20 mouse cellular contexts compared by ENCODE assay signal in the genomic region with DNA sequence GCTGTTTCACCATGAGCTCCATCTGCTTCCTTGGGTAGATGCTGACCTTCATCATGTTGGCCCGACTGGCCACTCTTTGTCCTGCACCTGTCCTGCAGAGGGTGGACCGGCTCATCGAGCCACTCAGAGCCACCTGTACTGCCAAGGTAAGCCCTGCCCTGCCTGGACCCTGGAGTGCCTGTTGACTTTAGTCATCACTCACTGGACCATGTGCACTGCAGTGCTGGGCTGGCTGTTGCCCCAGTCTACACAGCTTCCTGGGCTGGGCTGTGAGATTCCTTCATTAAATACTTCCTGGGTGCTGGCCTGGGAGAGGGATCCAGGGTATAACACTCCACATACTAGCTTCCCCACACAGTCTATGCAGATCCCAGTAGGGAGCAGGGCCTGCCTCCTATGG. TPM values are rescaled to one million over a fixed set of nuclear protein-coding genes. Genes with fewer than 3 reads are reported as not detected.
A peak's percentile ranks its signal among the peaks of the same experiment; 100 is the strongest.
DNase-seq lines count a peak whose midpoint lies in the region; ATAC-seq and TF ChIP-seq lines count a peak whose summit lies in the region.
"Had no signal": no experiment of that assay in that cellular context is flagged by ENCODE, and none has a peak within 500 bp of the region (broad histone marks: within the 10 kb centered on the region; RNA-seq: fewer than 3 reads in every experiment).

No protein-coding gene starts in this region.

- TF ChIP-seq EP300 in lung, postnatal 0 days (IDR thresholded peaks at IDR 0.05), result no peak

- peaks cover 14% of the 10 kb centered on the region; the same call in 1 of the 2 replicates for H3K36me3 ChIP-seq in lung, postnatal 0 days (ENCODE audit: insufficient read depth, low read length)
- H3K36me3 ChIP-seq in myocyte (ENCODE audit: control insufficient read depth, insufficient read depth), result peaks cover 25% of the 10 kb centered on the region
- peaks cover 52% of the 10 kb centered on the region for H3K36me3 ChIP-seq in hindbrain, embryonic 16.5 days (ENCODE audit: control insufficient read depth, insufficient read depth, low read length)

- no peak overlapping the region for H3ac ChIP-seq in myocyte (ENCODE audit: control insufficient read depth, insufficient read length)

- H3K79me2 ChIP-seq in myocyte (ENCODE audit: control insufficient read depth, insufficient read depth), result peaks cover 15% of the 10 kb centered on the region

- ATAC-seq in lung, postnatal 0 days, result peak; percentile 74
- no peak for ATAC-seq in hindbrain, embryonic 16.5 days
- ATAC-seq: forebrain, embryonic 14.5 days; Patski had no signal

- H3K27me3 ChIP-seq in lung, postnatal 0 days (replicated peaks; ENCODE audit: insufficient read depth, low read length), result no peaks in the 10 kb centered on the region
- H3K27me3 ChIP-seq in myocyte (ENCODE audit: control insufficient read depth, insufficient read depth, insufficient read length), result no peaks in the 10 kb centered on the region
- H3K27me3 ChIP-seq in hindbrain, embryonic 16.5 days (replicated peaks; ENCODE audit: control insufficient read depth, insufficient read depth, low read length), result no peaks in the 10 kb centered on the region
- H3K27me3 ChIP-seq: CH12.LX; heart, embryonic 13.5 days; Patski had no signal

- H3K27ac ChIP-seq in lung, postnatal 0 days (ENCODE audit: low read length), result no peak overlapping the region
- no peak overlapping the region for H3K27ac ChIP-seq in hindbrain, embryonic 16.5 days (ENCODE audit: low read depth, low read length)
- H3K27ac ChIP-seq: forebrain, embryonic 10.5 days; gastrocnemius, adult 2 months; heart, embryonic 13.5 days had no signal

- no peak for TF ChIP-seq CTCF in lung, postnatal 0 days (IDR thresholded peaks at IDR 0.05)

- no peaks in the 10 kb centered on the region; the same call in 1 of the 2 replicates for H3K4me1 ChIP-seq in lung, postnatal 0 days (ENCODE audit: insufficient read depth, low read depth, low read length)
- H3K4me1 ChIP-seq in hindbrain, embryonic 16.5 days (ENCODE audit: control insufficient read depth, insufficient read depth, low read depth, low read length), result peaks cover 9% of the 10 kb centered on the region

- H3K4me2 ChIP-seq in lung, postnatal 0 days (replicated peaks; ENCODE audit: low read depth, low read length), result no peak overlapping the region
- no peak overlapping the region for H3K4me2 ChIP-seq in myocyte (ENCODE audit: low read depth)
- no peak overlapping the region for H3K4me2 ChIP-seq in hindbrain, embryonic 16.5 days (ENCODE audit: low read length)
- H3K4me2 ChIP-seq: heart, embryonic 13.5 days had no signal

- H3K4me3 ChIP-seq in lung, postnatal 0 days (ENCODE audit: low read depth, low read length), result no peak overlapping the region
- no peak overlapping the region for H3K4me3 ChIP-seq in myocyte
- no peak overlapping the region for H3K4me3 ChIP-seq in hindbrain, embryonic 16.5 days (ENCODE audit: low read length)
- H3K4me3 ChIP-seq: erythroblast, embryonic 14.5 days; forebrain, embryonic 10.5 days; gastrocnemius, adult 2 months; heart, embryonic 13.5 days had no signal

- peak; percentile 45 for TF ChIP-seq POLR2A in myocyte (IDR thresholded peaks at IDR 0.05; ENCODE audit: insufficient read length, low read depth)

- no peaks in the 10 kb centered on the region for H3K9me3 ChIP-seq in lung, postnatal 0 days (ENCODE audit: low read length)
- H3K9me3 ChIP-seq in hindbrain, embryonic 16.5 days (ENCODE audit: control insufficient read depth, low read length), result no peaks in the 10 kb centered on the region
- H3K9me3 ChIP-seq: forebrain, embryonic 10.5 days; heart, embryonic 13.5 days had no signal

- peak; percentile 32 for DNase-seq in lung, postnatal 0 days (ENCODE audit: low spot score)
- no peak for DNase-seq in lung, postnatal 14 days
- peak; percentile 15 for DNase-seq in lung, postnatal 10 days
- no peak for DNase-seq in kidney, postnatal 4 days
- DNase-seq: adrenal gland, adult 2 months; adrenal gland, postnatal 25 days; cerebellum, adult 18-20 months; cerebellum, adult 9-11 months; cerebellum, postnatal 36 days; gastrocnemius, adult 2 months; gastrocnemius, postnatal 25 days; heart, postnatal 36 days had no signal

- WGBS in lung, postnatal 0 days, result 80% methylated on average over 3 of the region's 3 CpGs
- 93% methylated on average over 3 of the region's 3 CpGs for WGBS in hindbrain, embryonic 16.5 days

- no peak overlapping the region for H3K9ac ChIP-seq in lung, postnatal 0 days (replicated peaks; ENCODE audit: low read depth)
- no peak overlapping the region for H3K9ac ChIP-seq in hindbrain, embryonic 16.5 days (ENCODE audit: low read depth, low read length)
- H3K9ac ChIP-seq: heart, embryonic 13.5 days had no signal

TF ChIP-seq in myocyte, 11 proteins besides CTCF, POLR2A, EP300 and RAD21:
- peak; percentile 65 for TF ChIP-seq POLR2AphosphoS2 (IDR thresholded peaks at IDR 0.05; ENCODE audit: insufficient read length, low read depth)
- no peak for TF ChIP-seq E2F4 (IDR thresholded peaks at IDR 0.05; ENCODE audit: insufficient read depth)

RNA-seq across cellular contexts. Expression of a gene that starts 6.7 kb away (rescaled TPM):
- 1,730 and 1,790 TPM in 2 replicates for polyA plus RNA-seq in lung, postnatal 0 days (2015; fragmentation: Nextera tagmentation; extraction: Ambion mirVana)
- 4,367 TPM for polyA plus RNA-seq in myocyte (2012; fragmentation: generic; extraction: Trizol)
- 854 and 884 TPM in 2 replicates for polyA plus RNA-seq in hindbrain, embryonic 16.5 days (2015; fragmentation: Nextera tagmentation; extraction: Ambion mirVana)

RNA-seq across cellular contexts. Expression of a gene that starts 27.5 kb away (rescaled TPM):
- polyA plus RNA-seq in lung, postnatal 0 days (2015; fragmentation: Nextera tagmentation; extraction: Ambion mirVana), result 2.5 and 3.0 TPM in 2 replicates
- 31.3 TPM for polyA plus RNA-seq in myocyte (2012; fragmentation: generic; extraction: Trizol)
- polyA plus RNA-seq in hindbrain, embryonic 16.5 days (2015; fragmentation: Nextera tagmentation; extraction: Ambion mirVana), result 10.0 and 13.9 TPM in 2 replicates

RNA-seq across cellular contexts. Expression of a gene that starts 36.4 kb away (rescaled TPM):
- 1.5 and 2.0 TPM in 2 replicates for polyA plus RNA-seq in lung, postnatal 0 days (2015; fragmentation: Nextera tagmentation; extraction: Ambion mirVana)
- polyA plus RNA-seq in myocyte (2012; fragmentation: generic; extraction: Trizol), result not detected
- 2.2 and 3.1 TPM in 2 replicates for polyA plus RNA-seq in hindbrain, embryonic 16.5 days (2015; fragmentation: Nextera tagmentation; extraction: Ambion mirVana)
- polyA plus RNA-seq: erythroblast, embryonic 14.5 days had no signal

RNA-seq across cellular contexts. Expression of a gene that starts 39.6 kb away (rescaled TPM):
- 4.9 and 5.5 TPM in 2 replicates for polyA plus RNA-seq in lung, postnatal 0 days (2015; fragmentation: Nextera tagmentation; extraction: Ambion mirVana)
- polyA plus RNA-seq in myocyte (2012; fragmentation: generic; extraction: Trizol), result 0.37 TPM
- 1.9 TPM in 2 replicates for polyA plus RNA-seq in hindbrain, embryonic 16.5 days (2015; fragmentation: Nextera tagmentation; extraction: Ambion mirVana)
- polyA plus RNA-seq: adrenal gland, adult 2 months; Patski had no signal

RNA-seq across cellular contexts. Expression of a gene that starts 51.4 kb away (rescaled TPM):
- 4.5 and 6.7 TPM in 2 replicates for polyA plus RNA-seq in lung, postnatal 0 days (2015; fragmentation: Nextera tagmentation; extraction: Ambion mirVana)
- polyA plus RNA-seq in myocyte (2012; fragmentation: generic; extraction: Trizol), result 0.56 TPM
- polyA plus RNA-seq in hindbrain, embryonic 16.5 days (2015; fragmentation: Nextera tagmentation; extraction: Ambion mirVana), result 11.1 and 11.4 TPM in 2 replicates

Comparison
In these comparisons a context has a peak if more than half of its experiments do, and no peak if none do; other contexts are left out.
1. DNase-seq: peak in lung, postnatal 0 days (single experiment) and lung, postnatal 10 days (single experiment); none in lung, postnatal 14 days (single experiment) and kidney, postnatal 4 days (0 of 2).